Mouse (Mus musculus) gonadal fat pad, adult 2 months (tissue): ENCODE measurements around the gene Cdk4. TPM values are rescaled to one million over a fixed set of nuclear protein-coding genes. Genes with fewer than 3 reads are reported as not detected.
"Not testable (repeated sequence)": the region's sequence is repeated elsewhere in the genome, so short reads cannot be mapped to it uniquely, and the experiment has no call there.

Source experiments
- DNase-seq: peaks from one replicate; pipeline ENCODE4 v3.0.0-alpha.2; 2012; ENCODE audit warnings: low read depth
- polyA plus RNA-seq: library from polyadenylated mRNA; depleted of rRNA; stranded (reverse); fragments of >200 nt; gene quantifications from 2 replicates; pipeline ENCODE4 v1.2.3, GENCODE M21; 2012

Gene Cdk4
- polyA plus RNA-seq, 1 experiment = 205 TPM

DNA sequence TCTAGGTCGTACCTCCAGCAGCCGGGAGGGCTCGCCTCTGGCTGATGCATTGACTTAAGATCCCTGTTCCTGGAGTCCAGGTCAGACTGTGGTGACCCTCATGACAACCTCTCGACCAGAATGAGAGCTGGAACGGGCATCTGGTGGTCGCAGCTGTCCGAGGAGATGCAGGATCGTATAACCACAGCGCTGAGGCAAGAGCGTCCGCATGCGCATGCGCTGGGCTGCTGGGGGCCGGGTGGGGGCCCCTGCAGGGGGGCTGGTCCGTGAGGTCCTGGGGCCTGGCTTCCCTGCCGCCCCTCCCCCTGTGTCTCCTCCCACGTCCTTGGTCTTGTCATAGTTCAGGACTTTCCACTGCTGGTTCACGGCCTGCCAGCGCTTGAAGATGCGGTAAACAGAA lies 6.8 kb upstream of the Cdk4 start:
- DNase-seq = no peak

DNA sequence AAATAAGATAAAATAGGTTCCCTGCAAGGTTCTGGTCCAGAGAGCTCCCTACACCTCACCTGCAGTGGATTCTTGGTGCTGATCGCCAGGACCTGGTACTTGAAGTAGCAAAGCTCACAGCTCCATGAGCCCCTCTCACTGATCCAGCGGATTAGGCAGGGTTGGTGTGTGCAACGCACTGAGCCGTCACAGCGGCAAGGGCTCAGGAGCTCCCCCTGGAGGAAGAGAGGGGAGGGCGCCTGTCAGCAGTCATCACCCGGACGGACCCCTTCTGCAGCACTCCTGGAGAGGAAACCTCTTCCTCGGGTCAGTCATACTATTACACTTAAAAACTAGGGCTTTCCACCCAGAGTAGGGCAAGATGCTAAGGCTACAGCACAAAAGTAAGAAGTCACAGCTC lies 5.2 kb upstream of the Cdk4 start:
- no peak for DNase-seq

DNA sequence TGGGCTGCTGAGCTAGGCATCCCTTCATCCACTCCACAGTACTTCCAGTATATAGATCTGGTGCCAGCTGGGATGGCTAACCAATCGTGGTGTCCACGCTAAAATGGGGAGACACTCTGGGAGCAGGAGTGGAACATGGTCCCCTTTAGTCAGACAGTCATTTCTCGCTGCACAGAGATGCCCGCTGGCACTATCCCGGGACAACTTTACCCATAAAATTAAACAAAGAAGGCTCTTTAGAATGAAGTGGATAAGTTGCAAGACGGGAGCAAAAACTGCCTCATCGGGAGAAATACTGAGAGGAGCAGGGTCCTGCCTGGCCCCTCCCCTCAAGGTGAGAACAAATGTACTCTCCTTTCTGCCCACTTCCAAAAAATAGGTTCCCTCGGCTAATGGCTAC lies 4.6 kb upstream of the Cdk4 start:
- no peak for DNase-seq

DNA sequence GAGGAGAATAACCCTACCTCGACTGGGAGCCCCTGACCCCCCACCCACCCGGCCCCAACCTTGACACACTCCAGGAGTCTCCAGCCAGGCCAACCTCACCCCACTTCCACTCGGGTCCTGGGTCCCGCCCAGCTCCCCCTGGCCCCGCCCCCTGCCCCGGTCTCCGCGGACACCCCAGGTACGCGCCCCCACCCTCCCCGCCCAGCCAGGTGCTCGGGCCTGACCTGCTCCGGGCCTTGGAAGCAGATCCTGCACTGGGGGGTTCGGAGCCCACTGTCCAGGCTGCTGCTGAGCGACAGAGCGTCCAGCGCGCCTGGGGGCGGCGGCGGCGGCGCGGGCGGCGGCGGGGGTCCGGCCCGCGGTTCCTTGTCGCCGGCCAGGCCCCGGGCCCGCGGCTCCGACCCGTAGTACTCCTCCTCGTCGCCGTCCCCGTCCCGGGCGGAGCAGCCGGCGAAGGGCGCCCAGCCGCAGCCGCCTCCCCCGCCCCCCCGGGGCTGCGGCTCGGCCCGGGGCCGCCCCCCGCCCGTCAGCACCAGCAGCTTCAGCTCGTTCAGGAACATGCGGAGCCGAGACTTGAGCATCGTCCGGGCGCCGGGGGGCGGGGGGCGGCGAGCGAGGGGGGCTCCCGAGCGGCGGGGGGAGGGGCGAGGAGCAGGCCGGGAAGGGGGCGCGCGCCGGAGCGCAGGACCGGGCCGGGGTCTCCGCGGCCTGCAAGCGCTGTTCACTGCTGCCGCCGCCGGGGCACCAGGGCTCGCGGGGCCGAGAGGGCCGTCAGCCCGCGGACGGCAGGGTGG lies 4.0 kb upstream of the Cdk4 start:
- DNase-seq = no peak

DNA sequence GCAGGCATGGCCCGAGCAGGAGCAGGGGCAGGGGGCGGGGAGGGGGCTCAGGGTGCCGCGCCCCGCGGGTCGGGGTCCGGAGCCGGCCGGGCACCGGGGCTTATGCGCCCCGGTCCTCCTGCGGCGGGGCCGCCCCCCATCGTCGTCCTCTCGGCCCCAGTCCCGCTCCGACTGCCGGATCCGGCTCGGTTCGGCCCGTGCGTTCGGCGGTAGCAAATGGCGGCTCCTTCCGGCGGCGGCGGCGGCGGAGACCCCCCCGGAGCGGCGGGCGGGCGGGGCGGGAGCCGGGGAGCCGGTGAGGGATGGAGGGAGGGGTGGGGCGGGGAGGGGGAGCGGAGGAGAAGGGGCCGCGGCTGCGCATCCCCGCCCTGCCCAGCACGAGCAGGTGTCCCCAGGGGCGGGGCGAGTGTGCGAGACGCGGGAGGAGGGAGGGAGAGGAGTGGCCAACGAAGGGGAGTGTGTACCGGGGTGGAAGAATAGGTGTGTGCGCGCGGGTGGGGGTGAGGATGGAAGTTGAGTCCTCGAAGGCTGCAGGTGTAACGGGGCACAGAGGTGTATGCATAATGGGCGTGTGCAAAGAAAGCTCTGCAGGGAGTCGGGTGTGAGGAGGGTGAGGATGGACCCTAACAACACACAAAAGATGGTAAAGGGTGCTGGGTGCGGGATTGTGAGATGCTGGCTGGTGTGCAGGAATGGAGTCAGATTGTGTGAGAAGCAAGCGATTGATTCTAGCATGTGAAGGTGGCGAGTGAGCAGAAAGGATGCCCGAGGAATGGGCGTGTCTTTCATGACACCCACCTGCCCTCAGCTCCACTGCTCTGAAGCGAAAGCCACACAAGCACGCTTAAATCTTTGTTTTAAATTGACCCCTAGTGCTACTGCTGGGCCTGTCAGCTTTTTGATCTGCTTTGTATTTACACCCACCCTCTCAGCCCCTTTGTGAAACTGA lies 3.1 kb upstream of the Cdk4 start, which contains the start of gene March9:
TSS of gene March9 (minus strand) at position 217 of the 949 bp plus-strand sequence.
- no peak for DNase-seq

DNA sequence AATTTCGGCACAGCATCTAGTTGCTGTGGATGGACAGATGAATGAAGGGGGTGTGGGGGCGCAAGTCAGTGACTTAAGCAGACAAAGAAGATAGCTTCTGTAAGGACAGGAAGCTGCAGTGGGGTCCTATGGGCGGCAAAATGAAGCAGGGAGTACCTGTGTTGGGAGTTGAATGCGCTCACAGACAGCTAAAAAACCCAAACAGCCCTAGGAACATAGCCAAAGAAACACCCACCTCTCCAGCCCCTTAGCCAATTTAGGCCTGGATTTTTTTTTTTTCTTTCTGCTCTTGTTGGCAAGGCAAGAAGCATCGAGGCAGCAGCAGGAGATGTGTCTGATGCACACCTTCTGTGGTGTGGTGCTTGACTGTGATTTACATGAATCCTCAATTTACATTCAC lies 2.2 kb upstream of the Cdk4 start:
- DNase-seq = no peak

DNA sequence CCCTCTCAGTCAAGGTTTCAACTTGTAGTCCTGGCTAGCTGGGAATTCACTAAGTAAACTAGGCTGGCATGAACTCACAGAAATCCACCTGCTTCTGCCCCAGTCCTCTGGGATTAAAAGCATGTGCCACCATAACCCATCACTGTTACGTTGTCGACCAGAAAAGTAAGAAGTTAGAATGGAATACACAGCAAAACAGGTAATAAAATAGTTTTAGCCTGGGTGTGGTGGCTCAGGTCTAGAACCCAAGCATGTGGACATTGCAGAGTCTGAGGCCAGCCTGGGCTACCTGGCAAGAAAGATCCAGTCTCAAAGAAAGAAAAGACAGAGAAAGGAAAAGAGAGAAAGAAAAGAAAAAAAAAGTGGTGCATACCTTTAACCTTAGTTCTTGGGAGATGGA lies 1.8 kb upstream of the Cdk4 start:
- DNase-seq = no peak

DNA sequence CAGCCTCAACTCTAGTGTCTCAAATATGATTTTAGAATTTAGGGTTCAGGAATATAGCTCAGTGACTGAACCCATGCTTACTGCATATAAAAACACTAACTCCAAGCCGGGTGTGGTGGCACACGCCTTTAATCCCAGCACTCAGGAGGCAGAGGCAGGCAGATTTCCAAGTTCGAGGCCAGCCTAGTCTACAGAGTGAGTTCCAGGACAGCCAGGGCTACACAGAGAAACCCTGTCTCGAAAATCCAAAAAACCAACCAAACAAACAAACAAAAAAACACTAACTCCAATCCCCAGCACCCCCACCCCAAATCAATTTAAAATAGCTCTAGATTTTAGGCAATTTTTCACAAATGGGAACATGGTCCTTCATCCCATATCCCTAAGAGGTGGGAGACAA lies 1.2 kb upstream of the Cdk4 start:
- DNase-seq = not testable (repeated sequence)

DNA sequence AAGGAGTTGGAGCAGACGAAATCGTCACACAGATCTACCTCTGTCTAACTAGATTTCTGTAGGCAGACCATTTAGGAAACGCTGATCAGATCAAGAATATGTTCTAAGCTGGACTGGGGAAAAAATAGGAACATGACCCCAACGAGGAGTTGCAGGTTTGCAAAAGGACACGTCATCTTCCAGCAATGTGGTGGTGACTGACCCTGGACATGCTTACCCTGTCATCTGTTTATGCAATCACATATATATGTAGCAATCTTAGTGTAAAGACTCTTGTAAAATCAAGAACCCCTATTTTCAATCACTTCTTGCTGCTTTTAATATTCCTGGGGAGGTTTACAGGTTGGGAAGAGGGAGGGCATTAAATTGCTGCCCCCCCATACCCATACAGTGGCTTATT lies 831 bp upstream of the Cdk4 start:
- no peak for DNase-seq

DNA sequence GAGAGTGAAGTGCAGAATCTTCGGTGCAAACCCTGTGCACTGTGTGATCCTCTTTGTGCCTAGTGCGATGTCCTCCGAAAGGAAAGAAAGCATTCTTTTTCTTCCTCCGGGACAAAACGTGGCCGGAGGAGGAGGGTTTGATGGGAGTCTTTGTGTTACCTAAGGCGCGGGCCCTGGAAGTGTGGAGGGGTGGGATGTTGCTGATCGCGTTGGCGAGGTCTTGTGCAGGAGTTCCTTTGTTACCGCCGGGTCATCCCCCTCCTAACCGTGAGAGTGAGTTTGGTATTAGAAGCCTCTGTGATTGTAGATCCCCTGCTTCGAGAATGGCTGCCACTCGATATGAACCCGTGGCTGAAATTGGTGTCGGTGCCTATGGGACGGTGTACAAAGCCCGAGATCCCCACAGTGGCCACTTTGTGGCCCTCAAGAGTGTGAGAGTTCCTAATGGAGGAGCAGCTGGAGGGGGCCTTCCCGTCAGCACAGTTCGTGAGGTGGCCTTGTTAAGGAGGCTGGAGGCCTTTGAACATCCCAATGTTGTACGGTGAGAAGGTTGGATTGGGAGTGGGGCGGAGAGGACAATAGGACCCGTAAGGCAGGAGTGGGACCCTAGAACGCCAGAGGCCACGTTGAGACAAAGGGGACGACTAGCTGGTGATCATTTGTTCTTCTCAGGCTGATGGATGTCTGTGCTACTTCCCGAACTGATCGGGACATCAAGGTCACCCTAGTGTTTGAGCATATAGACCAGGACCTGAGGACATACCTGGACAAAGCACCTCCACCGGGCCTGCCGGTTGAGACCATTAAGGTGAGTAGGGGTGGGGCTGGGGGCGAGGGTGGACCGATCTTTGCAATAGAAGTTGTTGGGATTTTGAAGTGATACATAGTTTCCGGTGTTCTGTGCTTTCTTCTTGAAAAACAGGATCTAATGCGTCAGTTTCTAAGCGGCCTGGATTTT lies 858 bp downstream of the Cdk4 start:
- no peak for DNase-seq

DNA sequence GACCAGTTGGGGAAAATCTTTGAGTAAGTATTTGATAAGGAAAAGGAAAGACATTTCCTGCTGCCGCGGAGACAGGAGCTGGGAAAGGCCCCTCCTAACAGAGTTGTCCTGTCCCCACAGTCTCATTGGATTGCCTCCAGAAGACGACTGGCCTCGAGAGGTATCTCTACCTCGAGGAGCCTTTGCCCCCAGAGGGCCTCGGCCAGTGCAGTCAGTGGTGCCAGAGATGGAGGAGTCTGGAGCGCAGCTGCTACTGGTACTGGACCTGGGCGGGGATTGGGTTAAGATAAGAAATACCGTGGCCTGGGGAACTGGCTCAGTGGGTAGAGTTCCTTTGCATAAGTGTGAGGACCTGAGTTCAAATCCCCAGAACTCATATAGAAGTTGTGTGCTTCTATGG lies 2.6 kb downstream of the Cdk4 start:
- DNase-seq = no peak

DNA sequence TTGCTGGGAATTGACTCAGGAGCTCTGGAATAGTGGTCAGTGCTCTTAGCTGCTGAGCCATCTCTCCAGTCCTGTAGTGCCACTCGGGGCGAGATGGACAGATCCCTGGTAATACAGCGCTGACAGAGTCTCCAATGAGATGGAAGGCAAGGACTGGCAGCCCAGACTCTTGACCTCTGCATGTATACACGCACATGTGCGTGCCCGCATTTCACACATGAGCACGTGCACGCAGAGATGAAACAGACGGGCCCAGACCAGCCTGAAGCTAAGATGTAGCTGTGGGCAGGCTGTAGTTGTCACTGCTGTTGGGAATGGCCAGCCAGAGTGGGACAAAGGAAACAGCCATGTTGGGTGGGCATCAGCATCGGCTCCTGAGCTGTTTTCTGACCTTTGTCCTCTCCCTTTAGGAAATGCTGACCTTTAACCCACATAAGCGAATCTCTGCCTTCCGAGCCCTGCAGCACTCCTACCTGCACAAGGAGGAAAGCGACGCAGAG lies 3.2 kb downstream of the Cdk4 start:
- DNase-seq = no peak

DNA sequence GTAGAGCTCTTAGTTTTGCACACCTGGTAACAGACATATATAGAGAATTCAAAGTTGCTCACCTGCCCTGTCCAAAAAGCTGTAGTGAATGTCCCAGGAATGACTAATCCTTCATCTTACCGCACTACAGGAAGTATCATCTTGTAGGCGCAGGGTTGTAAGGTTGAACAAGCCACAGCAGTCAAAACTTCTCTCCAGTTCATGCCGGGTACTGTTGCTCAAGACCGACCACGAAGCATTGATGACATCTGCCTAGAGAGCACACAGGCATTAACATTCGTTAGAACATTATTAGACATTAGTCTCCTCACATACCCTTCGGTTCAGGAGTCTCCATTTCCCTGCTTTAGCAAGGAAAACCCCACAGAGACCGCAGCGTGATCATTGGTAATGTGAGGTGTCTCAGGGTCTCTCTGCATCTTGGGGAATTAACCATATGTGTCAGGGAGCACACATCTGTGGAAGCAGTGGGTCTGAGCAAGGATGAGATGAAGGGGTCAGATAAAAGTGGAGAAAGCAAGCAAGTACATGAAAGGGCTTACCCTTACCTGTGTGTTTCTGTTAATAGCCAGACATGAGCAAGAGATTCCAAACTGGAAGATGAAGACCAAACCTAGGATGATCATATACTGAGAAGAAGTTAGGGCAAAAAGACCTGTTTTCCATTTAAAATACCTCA lies 5.2 kb downstream of the Cdk4 start:
- no peak for DNase-seq

DNA sequence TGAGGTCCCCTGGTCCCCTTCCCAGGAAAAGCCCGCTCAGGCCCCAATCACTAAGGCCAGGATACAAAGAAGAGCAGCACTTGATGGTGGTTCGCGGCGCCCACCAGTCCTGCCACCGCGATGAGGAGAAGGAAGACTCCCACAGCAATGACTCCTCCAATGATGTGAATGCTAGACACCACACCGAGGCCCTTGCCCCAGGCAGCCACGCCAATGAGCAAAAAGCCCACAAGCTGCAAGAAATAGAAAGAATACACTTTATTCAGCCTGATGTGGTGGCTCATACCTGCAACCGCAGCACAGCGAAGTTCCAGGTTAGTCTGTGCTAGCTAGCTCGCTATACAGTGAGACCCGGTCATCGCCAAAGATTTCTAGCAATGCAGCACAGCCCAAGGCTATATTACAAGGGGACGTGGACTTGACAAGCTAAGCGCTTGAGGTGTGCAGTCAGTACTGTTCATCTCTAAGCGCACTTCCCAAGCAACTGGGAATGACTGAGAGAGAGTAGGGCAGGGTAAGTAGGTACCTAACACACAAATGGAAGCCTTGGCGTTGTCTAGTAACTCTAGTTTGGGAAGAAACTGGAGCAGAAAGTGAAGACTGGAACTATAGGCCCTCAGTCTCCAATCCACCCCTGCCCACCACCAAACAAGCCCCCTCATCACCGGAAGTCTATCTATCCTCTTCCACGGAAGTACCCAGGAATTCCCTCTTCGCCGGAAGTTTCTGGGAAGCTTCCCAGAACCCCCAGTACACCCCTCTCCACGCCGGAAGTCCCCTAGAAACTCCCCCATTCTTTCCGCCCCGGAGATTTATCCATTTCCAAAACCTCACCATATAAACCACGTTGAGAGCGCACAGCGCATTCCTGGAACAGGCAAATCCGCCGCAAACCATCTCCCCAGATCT lies 6.2 kb downstream of the Cdk4 start:
- no peak for DNase-seq

DNA sequence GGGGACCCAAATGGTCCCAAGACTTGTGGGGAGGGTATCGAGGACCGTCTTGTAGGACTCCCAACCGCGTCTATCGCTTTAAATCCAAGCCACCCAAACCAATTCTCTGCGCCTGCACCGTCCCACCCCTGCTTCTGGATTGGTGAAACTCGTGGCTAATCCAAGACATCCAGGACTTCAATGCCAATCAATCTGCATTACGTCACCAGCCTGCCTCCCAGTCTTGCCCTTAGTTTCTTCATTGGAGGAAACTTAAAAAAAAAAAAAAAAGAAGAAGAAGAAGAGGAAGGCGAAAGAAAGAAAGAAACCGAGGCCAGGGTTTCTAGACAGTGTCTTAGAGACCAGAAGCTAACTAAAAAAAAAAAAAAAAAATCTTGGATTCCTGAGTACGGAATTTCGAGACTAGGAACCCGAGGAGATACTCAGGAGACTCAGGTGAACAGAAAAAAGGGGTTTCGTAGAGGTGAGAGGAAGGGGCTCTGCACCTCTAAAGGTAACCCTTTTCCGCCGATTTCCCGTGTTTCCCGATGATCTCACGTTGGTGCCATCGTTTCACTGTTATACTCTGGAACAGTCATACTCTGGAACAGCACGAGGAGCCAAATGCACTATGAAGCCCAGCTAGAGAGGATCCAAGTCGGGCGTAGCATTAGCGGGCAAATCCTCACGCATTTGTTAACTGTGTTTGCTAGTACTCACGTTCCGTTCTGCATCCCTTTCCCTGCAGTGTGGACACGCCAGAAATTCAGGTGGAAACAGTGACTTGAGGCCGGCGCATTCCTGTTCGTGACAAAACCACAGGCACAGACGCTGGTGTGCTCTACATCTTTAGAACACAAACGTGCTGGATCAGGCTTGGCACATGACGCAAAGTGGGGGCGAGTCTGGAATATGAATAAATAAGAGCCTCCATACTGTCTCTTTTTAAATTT lies 7.1 kb downstream of the Cdk4 start, which contains the start of gene Tspan31:
TSS of gene Tspan31 (minus strand) at position 75 of the 932 bp plus-strand sequence.
- peak; percentile 85 for DNase-seq

DNA sequence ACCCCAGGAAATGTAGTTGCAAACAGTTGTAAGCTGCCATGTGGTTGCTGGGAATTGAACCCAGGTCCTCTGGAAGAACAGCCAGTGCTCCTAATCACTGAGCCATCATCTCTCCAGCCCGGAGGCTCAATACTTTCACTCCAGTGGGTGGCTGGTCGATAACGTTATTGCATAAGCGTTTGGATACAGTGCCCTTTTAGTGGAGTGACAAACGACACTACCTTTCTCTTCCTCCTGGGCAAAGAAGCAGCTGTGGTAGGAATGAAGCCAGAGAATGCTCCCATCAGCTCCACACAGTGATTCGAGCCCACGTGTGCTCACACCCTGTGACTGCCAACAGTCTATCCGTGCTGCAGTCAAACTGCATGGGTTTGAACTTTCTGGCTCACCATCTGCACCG lies 7.9 kb downstream of the Cdk4 start:
- DNase-seq = no peak

DNA sequence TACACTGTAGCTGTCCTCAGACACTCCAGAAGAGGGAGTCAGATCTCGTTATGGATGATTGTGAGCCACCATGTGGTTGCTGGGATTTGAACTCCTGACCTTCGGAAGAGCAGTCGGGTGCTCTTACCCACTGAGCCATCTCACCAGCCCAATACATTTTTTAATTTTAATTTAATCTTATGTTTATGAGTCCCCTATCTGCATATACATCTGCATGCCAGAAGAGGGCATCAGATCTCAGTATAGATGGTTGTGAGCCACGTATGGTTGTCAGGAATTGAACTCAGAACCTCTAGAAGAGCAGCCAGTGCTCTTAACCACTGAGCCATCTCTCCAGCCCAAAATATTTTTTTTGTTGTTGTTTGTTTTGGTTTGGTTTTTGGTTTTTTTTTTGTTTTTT lies 8.9 kb downstream of the Cdk4 start:
- not testable (repeated sequence) for DNase-seq

DNA sequence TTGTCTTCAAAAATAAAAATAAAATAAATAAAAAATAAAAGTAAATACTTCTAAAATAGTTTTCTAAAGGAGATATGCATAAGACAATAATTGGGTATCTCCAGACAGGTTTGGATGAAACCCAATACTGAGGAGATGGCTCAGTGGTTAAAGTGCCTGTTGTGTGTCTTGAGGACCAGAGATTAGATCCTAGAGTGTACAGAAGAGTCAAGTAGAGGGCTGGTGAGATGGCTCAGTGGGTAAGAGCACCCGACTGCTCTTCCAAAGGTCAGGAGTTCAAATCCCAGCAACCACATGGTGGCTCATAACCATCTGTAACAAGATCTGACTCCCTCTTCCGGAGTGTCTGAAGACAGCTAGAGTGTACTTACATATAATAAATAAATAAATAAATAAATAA lies 9.6 kb downstream of the Cdk4 start:
- not testable (repeated sequence) for DNase-seq

DNA sequence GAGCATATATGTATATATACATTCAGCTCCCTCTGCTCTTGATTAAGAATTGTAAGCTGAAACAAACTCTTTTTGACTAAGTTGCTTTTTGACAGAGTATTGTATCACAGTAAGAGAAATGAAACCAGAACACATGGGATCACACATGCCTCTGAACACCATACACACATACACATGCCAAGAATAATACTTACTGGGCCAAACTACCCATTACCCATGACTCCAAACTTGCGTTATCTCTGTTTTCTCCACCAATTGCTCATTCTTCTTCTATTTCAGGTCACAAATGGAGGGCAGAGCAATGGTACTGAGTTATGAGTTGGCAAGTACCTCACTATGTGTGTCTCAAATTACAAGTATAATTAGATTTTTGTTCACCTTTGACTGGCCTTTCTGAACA lies 10.6 kb downstream of the Cdk4 start:
- no peak for DNase-seq
